Mouse (Mus musculus): ENCODE measurements at regions not wholly inside any gene's neighbourhood (a gene's known extent, or its start where the extent isn't known, plus 50 kb on each side); places are given as distances from the start of the nearest gene placed in this dataset.

DNA sequence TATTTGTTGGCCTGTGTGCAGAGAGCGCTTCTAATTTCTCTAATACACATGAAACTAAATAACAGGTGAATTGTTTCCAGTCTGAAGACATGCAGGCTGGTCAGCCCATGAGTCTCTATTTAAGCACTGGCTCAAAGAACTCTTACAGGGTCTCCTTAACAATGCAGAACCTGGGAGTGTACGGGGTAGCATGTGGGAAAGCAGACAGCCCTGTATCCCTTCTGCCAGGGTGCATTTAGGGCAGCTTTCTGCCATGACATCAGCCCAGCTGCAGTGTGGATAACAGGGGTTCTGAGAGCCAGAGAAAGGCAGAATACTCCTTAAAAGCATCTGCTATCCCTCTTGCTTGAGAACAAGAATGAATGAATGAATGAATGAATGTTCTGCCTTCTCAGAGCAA lies 164.7 kb downstream of the Grb14 start:
- DNase-seq, result no peak

DNA sequence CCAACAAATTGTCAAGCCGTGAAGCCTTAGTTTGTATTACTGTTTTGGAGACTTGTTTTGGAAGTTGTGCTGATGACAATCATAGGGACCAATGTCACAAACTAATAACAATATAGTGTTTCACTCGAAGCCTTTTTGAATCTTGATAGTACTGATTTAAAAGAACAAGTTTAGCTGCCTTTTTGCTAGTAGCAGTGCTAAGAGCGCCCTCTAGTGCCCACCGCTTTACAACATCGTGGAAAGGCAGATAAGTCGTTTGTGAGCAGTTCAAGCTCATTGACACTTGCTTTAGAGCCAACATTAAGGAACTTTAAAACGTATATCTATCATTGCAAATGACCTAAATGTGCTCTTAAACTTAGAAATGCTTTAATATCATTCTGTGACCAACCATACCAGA lies 170.9 kb downstream of the Grb14 start:
- peak; percentile 53 for DNase-seq

DNA sequence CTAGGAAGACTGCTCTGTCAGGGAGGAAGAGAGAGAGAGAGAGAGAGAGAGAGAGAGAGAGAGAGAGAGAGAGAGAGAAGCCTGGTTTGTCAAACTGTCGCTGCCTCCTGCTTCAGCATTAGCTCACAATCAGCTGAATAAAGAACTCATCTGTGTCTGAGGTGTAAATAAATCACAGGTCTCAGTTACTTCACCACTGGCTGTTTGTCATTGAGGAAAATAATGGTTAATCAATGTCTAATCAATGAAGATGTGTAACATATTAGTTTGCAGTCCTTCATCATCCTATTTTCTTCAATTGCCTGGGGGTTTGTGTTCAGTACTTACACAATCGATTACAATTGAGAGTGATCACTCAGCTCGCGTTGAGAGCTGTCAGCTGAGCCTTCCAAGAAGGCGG lies 171.9 kb downstream of the Grb14 start:
- no peak for DNase-seq

DNA sequence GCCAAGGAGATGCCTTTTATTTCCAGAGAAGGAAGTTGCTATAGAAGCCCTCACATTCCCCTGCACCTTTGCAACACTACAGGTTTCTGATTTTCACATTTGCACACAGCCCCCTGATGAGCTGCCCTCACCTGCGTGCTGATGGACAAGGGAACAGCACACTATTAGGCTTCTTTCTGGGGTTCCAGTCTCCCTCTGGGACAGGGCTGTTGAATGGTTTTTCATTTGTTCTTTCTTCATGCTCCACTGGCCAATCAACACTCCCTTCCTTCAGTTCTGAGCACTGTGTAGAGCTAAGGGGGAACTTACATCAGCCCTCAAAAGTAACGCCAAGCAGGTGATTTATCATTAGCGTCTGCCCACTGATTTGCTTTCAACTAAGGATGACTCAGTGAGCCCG lies 173.7 kb downstream of the Grb14 start:
- DNase-seq, result no peak

DNA sequence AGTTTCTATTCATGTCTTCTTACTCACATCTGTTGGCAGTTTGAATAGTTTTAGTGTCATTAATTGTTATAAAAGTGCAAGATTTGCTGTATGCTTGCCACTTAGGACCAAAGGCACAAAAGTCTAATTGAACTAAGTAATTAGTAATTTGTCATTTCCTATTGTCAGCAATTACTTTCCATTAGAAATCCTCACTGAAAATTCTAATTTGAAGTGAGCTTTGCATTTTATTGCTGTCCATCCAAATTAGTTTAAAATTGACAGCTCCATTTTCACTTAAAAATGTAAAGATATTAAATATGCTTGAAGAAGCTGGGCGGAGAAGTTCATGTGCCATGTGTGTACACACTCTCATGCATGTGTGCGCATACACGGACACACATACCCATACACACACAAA lies 174.1 kb downstream of the Grb14 start:
- no peak for DNase-seq

DNA sequence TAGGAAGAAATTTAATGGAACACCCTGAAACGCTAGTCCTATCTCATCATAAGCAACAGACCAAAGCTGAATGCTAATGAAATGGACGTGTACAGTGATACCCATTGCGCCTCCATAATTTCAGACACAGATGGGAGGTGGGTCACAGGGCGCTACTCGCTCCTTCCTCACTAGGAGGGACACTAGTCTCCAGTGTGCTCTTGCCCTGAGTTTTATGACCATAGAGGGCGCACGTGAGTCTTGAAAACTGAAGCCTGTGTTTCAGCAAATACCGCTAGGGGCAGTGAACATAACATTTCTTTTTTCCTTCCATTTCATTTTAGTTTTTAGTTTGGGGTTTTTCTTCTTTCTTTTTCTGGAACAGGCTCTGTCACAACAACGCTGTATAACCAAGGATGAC lies 200.3 kb downstream of the Grb14 start:
- DNase-seq, result no peak

DNA sequence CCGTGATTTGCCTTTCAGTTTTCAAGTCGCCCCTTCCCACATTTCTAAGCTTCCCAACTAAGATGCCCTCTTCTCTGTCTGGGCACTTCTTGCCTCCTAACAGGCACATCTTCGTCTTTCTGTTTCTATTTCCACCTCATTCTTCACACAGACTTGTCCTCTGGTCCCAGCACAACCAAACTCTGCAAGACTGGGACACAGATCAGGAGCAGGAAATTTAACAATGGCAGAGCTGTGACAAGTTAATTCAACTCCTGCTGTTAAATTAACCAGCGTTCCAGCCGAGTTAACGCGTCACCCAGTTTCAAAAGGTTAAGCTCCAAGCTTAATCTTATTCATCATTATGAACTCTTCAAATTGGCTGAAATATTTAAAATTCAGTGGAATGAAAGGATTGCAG lies 200.9 kb downstream of the Grb14 start:
- DNase-seq, result no peak

DNA sequence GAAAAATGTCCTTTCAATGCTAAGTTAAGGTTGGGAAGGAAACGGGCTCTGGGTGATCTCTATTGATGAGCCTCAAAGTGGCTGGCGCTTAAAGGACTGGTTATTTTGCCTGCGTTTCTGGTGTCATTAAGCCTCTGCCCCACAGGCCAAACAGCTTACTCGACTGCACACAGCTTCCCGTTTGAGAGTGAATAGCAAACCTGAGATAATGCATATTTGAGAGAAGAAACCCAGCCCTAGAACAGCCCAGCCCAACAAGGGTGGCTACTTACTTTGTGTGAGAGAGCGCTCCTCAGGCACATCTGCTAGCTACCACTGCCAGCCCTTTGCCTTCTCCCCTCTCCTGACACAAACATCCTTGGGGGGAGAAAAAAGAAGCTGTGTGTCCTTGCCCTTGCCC lies 201.7 kb downstream of the Grb14 start:
- no peak for DNase-seq

DNA sequence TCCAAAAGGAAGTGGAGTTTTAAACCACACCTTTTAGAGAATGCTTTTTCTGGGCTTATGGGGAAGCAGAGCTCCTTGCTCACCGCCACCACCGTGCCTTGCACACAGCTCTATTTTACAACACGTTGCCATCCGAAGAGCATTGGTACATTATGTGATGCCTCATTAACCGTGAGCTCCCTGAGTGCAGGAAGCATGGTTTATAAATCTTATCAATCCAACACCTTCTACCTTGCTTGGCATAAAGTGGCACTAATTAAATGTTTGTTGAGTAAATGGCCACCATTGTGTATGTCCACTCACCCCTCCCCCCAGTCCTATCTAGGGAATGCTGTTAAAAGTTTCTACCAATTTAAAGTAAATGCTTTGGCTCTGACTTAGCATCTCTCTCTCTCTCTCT lies 206.6 kb downstream of the Grb14 start:
- no peak for DNase-seq

Measured in adrenal gland, adult 2 months (tissue).